Mouse (Mus musculus) urinary bladder, postnatal 14 days (tissue): ENCODE measurements at regions not wholly inside any gene's neighbourhood (a gene's known extent, or its start where the extent isn't known, plus 50 kb on each side); places are given as distances from the start of the nearest gene placed in this dataset.

Source experiments
- DNase-seq: peaks from one replicate; pipeline ENCODE4 v3.0.0; 2021; ENCODE audit warnings: low spot score

DNA sequence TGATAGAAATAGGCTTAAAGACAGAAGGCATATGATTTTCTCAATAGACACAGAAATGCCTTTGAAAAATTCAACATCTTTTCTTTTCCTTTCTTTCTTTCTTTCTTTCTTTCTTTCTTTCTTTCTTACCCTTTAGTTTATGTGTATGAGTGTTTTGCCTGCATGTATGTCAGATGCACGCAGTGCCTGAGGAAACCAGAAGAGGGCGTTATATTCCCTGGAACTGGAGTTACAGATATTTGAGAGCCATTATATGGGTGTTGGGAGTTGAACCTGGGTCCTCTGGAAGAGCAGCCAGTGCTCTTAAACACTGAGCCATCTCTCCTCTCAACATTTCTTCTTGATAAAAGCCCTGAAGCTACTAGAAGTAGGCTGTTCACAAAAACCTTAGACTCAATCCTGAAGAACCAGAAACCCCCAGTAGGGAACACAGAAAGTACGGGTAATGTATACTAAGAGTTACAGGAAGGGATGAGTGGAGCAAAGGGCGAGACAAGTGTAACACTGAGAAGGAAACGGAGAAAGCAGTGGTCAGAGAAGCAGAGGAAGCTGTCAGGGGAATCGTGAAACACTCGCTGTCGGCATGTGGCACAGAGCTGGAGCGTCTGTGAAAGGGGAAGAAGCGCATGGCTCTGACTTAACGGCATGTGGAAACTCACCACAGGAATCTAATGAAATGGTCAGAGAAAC, 2253.4 kb downstream of the 4930444P10Rik start:
- no peak for DNase-seq

- no peak for DNase-seq
Observed at GRCm38 (mm10) chr1:13834860-13835840, 2258.0 kb downstream of the 4930444P10Rik start.

- no peak for DNase-seq
Observed at GRCm38 (mm10) chr1:13807786-13808185, 2285.3 kb downstream of the 4930444P10Rik start.

DNA sequence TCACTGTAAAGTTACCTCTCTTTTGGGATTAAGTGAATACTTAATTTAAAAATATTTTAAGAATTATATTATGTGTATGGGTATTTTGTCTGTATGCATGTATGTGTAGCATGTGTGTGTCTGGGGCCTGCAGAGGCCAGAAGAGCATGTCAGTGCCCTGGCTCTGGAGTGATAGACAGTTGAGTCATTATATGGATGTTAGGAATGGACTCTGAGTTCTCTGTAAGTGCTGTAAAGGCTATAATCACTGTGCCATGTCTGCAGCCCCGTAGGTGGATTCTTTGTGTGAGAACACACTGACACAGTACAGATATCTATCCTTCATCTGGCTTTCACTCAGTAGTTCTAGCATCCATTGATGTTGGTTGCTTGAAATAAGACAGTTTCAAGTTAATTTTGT, 2292.7 kb downstream of the 4930444P10Rik start:
- DNase-seq: no peak

GRCm38 (mm10) chr1:13798848-13799247, 2294.3 kb downstream of the 4930444P10Rik start:
- no peak for DNase-seq

- no peak for DNase-seq
Observed at GRCm38 (mm10) chr1:13795196-13795595, 2297.9 kb downstream of the 4930444P10Rik start.

- DNase-seq: peak; percentile 75
Observed at GRCm38 (mm10) chr1:13789318-13790085, 2303.6 kb downstream of the 4930444P10Rik start.

- no peak for DNase-seq
Observed at GRCm38 (mm10) chr1:13787016-13787415, 2306.1 kb downstream of the 4930444P10Rik start.

DNA sequence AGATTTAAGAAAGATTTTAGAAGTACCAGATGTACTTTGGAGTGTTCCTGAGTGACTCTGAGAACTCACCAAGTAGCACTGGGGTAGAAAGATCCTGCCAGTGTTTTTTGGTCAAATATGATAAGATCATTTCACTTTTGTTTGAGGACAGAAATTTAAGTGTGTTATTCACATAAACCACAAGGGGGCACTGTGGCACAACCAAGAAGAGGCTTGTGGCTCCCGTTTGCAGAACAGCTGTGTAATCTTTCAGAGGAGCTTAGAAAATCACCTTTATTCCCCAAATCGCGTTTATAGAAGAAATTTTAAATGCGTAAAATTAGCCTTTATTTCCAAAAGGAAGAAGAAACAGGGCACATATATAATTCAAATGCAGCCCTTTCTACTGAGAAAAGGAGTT, 2308.7 kb downstream of the 4930444P10Rik start:
- DNase-seq: no peak

GRCm38 (mm10) chr1:13782633-13783032, 2310.5 kb downstream of the 4930444P10Rik start:
- no peak for DNase-seq

DNA sequence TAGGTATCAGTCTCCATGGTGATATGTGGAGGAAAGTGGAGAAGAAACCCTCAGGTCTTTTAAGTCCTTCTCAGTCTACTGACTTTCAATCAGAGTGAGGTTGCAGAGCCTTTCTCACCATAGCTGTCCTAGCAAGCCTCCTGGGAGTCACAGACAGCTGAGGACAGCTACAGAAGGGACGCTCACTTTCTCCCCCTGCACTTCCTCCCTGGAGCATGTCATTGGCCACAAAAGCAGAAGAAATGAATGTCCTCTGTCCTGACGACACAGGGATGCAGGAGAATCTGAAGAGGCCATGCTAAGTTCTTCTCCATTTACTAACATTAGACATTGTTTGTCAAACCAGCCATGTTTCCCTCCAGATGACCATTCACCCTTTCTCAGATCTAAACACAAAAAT, 2321.0 kb downstream of the 4930444P10Rik start:
- DNase-seq: no peak

GRCm38 (mm10) chr1:13771014-13771463, 2322.1 kb downstream of the 4930444P10Rik start:
- DNase-seq: no peak

GRCm38 (mm10) chr1:13752479-13752878, 2338.6 kb downstream of the A830018L16Rik start:
- DNase-seq: no peak

DNA sequence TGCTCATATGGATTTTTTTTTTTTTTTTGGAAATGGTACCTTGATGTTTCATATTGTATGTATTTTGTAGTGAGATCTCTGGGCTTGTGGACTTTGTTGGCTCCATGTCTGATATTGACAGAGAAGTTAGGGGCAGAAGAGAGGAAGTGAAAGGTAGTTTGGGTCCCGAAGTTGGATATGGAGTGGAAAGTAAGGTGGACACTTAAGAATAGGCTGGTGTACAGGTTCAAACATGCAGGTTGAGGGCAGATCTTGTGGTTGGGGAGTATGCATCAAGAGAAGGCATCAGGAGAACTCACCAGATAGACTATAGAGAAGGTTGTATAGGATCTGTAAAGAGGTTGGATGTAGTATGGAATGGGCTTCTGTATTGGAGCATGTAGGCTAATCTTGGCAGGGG, 2337.5 kb downstream of the A830018L16Rik start:
- DNase-seq: no peak
